Mouse (Mus musculus) hindbrain, embryonic 12.5 days (tissue): Measurements from ENCODE around the gene Prom1. TPM values are rescaled to one million over a fixed set of nuclear protein-coding genes. Genes with fewer than 3 reads are reported as not detected.

Source experiments
- ATAC-seq: fragments of 200-750 bp; cut with Nextera tagmentation; 2 replicates; pipeline ENCODE4 v1.8.0; 2017; ENCODE audit warnings: moderate TSS enrichment; ENCODE audit not compliant: low FRiP score
- H3K27ac ChIP-seq: fragments of 300-500 bp; sonication (generic); 2 replicates; pipeline ENCODE4 v1.5.1; 2016; ENCODE audit warnings: mild to moderate bottlenecking
- H3K27me3 ChIP-seq: fragments of 300-500 bp; sonication (generic); 2 replicates; pipeline ENCODE4 v1.6.1; 2016; ENCODE audit warnings: mild to moderate bottlenecking
- H3K36me3 ChIP-seq: fragments of 300-500 bp; sonication (generic); 2 replicates; pipeline ENCODE4 v1.6.1; 2016; ENCODE audit warnings: mild to moderate bottlenecking
- H3K4me1 ChIP-seq: fragments of 300-500 bp; sonication (generic); 2 replicates; pipeline ENCODE4 v1.6.1; 2016
- H3K4me2 ChIP-seq: fragments of 300-500 bp; sonication (generic); replicated peaks from 2 replicates; pipeline ENCODE4 v1.6.1; 2016; ENCODE audit warnings: mild to moderate bottlenecking
- H3K4me3 ChIP-seq: fragments of 300-500 bp; sonication (generic); 2 replicates; pipeline ENCODE4 v1.5.1; 2016; ENCODE audit warnings: mild to moderate bottlenecking
- H3K9ac ChIP-seq: fragments of 300-500 bp; sonication (generic); 2 replicates; pipeline ENCODE4 v1.6.1; 2016; ENCODE audit warnings: mild to moderate bottlenecking, moderate library complexity
- H3K9me3 ChIP-seq: fragments of 300-500 bp; sonication (generic); replicated peaks from 2 replicates; pipeline ENCODE4 v1.6.1; 2016; ENCODE audit warnings: mild to moderate bottlenecking
- WGBS: fragments of 180-500 bp; shearing (Covaris S2); methylation state at CpG from one replicate; pipeline ENCODE4 v1.1.7; 2016; 5-methylcytosine and 5-hydroxymethylcytosine counted together
- polyA plus RNA-seq: library from polyadenylated mRNA; unstranded; fragments of >200 nt; fragmentation: Nextera tagmentation; extraction: Ambion mirVana; gene quantifications from 2 replicates; pipeline ENCODE4 v1.2.1, GENCODE M21; 2016

Prom1 gene
- polyA plus RNA-seq, 1 experiment from 2014 or later, result 95.5 TPM

GRCm38 (mm10) chr5:44104120-44104519 is 2.3 kb upstream of the Prom1 start:
- 60% methylated on average over 2 of the region's 2 CpGs for WGBS
- Histone ChIP-seq H3K27ac (no peak overlapping the region), H3K9ac (no peak overlapping the region), H3K27me3 (no peaks in the 10 kb centered on the region), H3K4me3 (no peak overlapping the region), H3K36me3 (no peaks in the 10 kb centered on the region), H3K4me2 (no peak overlapping the region), H3K4me1 (peaks cover 20% of the 10 kb centered on the region), H3K9me3 (no peaks in the 10 kb centered on the region; the same call in 1 of the 2 replicates)
- ATAC-seq, result no peak

- WGBS, result 94% methylated on average over 7 of the region's 7 CpGs
- H3K9ac ChIP-seq, result no peak overlapping the region
- no peak overlapping the region for H3K27ac ChIP-seq
- ATAC-seq, result no peak
- H3K36me3 ChIP-seq, result no peaks in the 10 kb centered on the region
- no peak overlapping the region for H3K4me2 ChIP-seq
- peaks cover 21% of the 10 kb centered on the region for H3K4me1 ChIP-seq
- H3K27me3 ChIP-seq, result no peaks in the 10 kb centered on the region
- H3K4me3 ChIP-seq, result no peak overlapping the region
- no peaks in the 10 kb centered on the region; the same call in 1 of the 2 replicates for H3K9me3 ChIP-seq
Observed at GRCm38 (mm10) chr5:44103121-44103520, 1.3 kb upstream of the Prom1 start.

GRCm38 (mm10) chr5:44100544-44101230 is 1.1 kb downstream of the Prom1 start:
- H3K9me3 ChIP-seq, result no peaks in the 10 kb centered on the region
- peak overlapping the region; percentile 67 for H3K4me3 ChIP-seq
- ATAC-seq, result peak; percentile 83
- peak overlapping the region; percentile 89 for H3K27ac ChIP-seq
- peak overlapping the region; percentile 84 for H3K9ac ChIP-seq
- no peaks in the 10 kb centered on the region for H3K36me3 ChIP-seq
- WGBS, result under 1% methylated on average over 43 of the region's 43 CpGs
- no peaks in the 10 kb centered on the region for H3K27me3 ChIP-seq
- H3K4me1 ChIP-seq, result peaks cover 21% of the 10 kb centered on the region
- peak overlapping the region; percentile 94 for H3K4me2 ChIP-seq

GRCm38 (mm10) chr5:44100187-44100543 is 1.7 kb downstream of the Prom1 start:
- WGBS, result 4% methylated on average over 12 of the region's 12 CpGs
- peak overlapping the region; percentile 89 for H3K27ac ChIP-seq
- no peaks in the 10 kb centered on the region for H3K27me3 ChIP-seq
- peak; percentile 21 for ATAC-seq
- H3K4me2 ChIP-seq, result peak overlapping the region; percentile 94
- peak overlapping the region; percentile 84 for H3K9ac ChIP-seq
- H3K4me1 ChIP-seq, result peaks cover 21% of the 10 kb centered on the region
- no peaks in the 10 kb centered on the region for H3K9me3 ChIP-seq
- peak overlapping the region; percentile 67 for H3K4me3 ChIP-seq
- H3K36me3 ChIP-seq, result no peaks in the 10 kb centered on the region

DNA sequence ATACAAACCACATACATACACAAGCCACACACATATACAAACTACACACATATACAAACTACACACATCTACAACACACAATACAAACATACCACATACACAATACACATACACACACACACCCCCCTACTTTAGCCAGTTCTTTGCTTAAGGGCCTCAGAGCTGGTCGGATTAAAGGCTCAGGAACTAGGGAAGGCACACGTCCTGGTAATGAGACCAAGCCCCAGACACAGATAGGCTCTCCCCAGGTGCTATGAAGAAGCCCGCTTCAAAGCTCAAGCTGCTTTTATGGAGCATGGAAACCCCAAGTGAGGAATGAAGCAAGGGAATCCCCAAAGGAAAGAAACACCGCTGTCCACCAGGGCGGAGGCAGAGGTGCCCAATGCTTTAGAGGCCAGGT is 4.8 kb downstream of the Prom1 start:
- peaks cover 16% of the 10 kb centered on the region for H3K4me1 ChIP-seq

DNA sequence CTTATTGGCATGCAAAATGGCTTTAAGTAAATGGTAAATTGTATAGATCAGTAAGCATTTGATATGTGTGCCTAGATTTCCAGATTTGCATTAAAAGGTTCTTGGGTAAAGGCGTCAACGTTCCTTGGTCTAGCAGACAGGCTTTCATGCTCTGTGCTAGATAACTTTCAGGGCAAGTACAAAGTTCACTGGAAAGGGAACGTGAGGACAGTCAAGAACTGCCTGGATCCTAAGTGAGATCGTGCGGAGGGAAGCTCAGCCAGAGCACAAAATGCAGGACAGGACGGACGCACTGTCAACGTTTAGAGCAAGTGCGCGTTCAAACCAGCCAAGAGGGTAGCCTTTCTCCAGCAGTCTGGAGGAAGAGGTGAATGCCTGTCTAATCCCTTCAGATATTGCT is 5.7 kb downstream of the Prom1 start:
- 93% methylated on average over 10 of the region's 10 CpGs for WGBS
- Histone ChIP-seq H3K27me3 (no peaks in the 10 kb centered on the region), H3K4me1 (peaks cover 10% of the 10 kb centered on the region), H3K36me3 (peaks cover 31% of the 10 kb centered on the region), H3K4me2 (no peak overlapping the region), H3K9ac (no peak overlapping the region), H3K9me3 (no peaks in the 10 kb centered on the region), H3K27ac (no peak overlapping the region), H3K4me3 (no peak overlapping the region)
- no peak for ATAC-seq

More for the DNA sequence above, 4.8 kb downstream of the Prom1 start:
- ATAC-seq, result no peak
- Histone ChIP-seq H3K27ac (no peak overlapping the region), H3K4me3 (no peak overlapping the region), H3K9ac (no peak overlapping the region), H3K4me2 (no peak overlapping the region), H3K36me3 (peaks cover 25% of the 10 kb centered on the region), H3K27me3 (no peaks in the 10 kb centered on the region), H3K9me3 (no peaks in the 10 kb centered on the region)
- 79% methylated on average over 5 of the region's 5 CpGs for WGBS

DNA sequence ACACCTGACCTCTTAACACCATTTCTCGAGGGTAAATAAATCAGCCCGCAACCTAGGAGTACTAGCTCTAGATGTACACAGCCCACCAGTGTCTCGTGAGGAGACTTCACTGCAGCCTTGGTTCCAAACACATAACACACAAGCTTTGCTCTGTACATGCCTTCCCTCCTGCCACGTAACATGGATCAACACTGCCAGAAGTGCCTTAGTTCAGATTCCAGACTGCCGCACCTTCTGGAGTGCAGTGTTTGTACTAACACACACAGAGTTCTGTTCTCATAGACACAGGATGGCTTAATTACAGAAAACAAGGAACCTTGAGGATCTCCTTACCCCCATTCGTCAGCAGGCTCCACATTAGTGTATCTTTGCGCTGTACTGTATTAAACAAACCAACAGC is 6.1 kb downstream of the Prom1 start:
- Histone ChIP-seq H3K27ac (no peak overlapping the region), H3K4me1 (peaks cover 10% of the 10 kb centered on the region), H3K27me3 (no peaks in the 10 kb centered on the region), H3K4me3 (no peak overlapping the region), H3K9ac (no peak overlapping the region), H3K36me3 (peaks cover 34% of the 10 kb centered on the region), H3K4me2 (no peak overlapping the region), H3K9me3 (no peaks in the 10 kb centered on the region)
- 86% methylated on average over 7 of the region's 7 CpGs for WGBS
- ATAC-seq, result no peak

- Histone ChIP-seq H3K27me3 (no peaks in the 10 kb centered on the region), H3K27ac (peak overlapping the region; percentile 30; the same call in 1 of the 2 replicates), H3K4me2 (no peak overlapping the region), H3K9me3 (no peaks in the 10 kb centered on the region), H3K9ac (no peak overlapping the region), H3K36me3 (peaks cover 30% of the 10 kb centered on the region), H3K4me1 (0 out of 2 replicates have a peak, but pooled peaks cover 5% of the 10 kb centered on the region), H3K4me3 (no peak overlapping the region)
- 65% methylated on average over 5 of the region's 5 CpGs for WGBS
- no peak for ATAC-seq
Observed at GRCm38 (mm10) chr5:44087034-44087433, 14.8 kb downstream of the Prom1 start.

- ATAC-seq, result no peak
- 91% methylated on average over 7 of the region's 7 CpGs for WGBS
- H3K36me3 ChIP-seq, result peaks cover 21% of the 10 kb centered on the region
- no peak overlapping the region for H3K4me3 ChIP-seq
- no peak overlapping the region for H3K9ac ChIP-seq
- H3K9me3 ChIP-seq, result no peaks in the 10 kb centered on the region
- H3K4me2 ChIP-seq, result no peak overlapping the region
- 0 out of 2 replicates have a peak, but pooled peaks cover 5% of the 10 kb centered on the region for H3K4me1 ChIP-seq
- no peaks in the 10 kb centered on the region for H3K27me3 ChIP-seq
- no peak overlapping the region for H3K27ac ChIP-seq
Observed at GRCm38 (mm10) chr5:44085871-44086270, 16.0 kb downstream of the Prom1 start.

DNA sequence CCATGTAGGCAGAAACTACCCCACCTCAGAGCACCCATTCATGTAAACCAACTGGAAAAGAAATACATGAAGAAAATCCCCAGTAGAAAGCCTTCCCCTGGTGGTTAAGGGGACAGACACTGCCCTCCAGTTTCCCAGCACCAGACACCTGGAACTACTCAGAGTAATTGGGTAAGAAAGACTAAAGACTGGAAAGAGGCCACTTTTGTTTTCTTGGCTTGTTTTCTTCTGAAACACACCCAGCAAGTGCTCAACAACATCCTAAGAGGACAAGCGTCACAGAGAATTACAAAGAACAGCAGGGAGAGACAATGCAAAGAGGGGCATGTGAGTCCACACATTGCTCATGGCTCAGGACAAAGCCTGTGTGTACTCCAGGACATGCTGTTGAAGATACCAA is 20.7 kb downstream of the Prom1 start:
- Histone ChIP-seq H3K27ac (no peak overlapping the region), H3K4me2 (no peak overlapping the region), H3K9me3 (no peaks in the 10 kb centered on the region), H3K9ac (no peak overlapping the region), H3K4me1 (no peaks in the 10 kb centered on the region), H3K36me3 (peaks cover 14% of the 10 kb centered on the region; the same call in 1 of the 2 replicates), H3K27me3 (no peaks in the 10 kb centered on the region), H3K4me3 (no peak overlapping the region)
- WGBS, result 63% methylated on average over 1 of the region's 1 CpGs
- ATAC-seq, result no peak

- no peak overlapping the region for H3K27ac ChIP-seq
- no peak overlapping the region for H3K4me3 ChIP-seq
- peaks cover 10% of the 10 kb centered on the region; the same call in 1 of the 2 replicates for H3K36me3 ChIP-seq
- WGBS, result 76% methylated on average over 8 of the region's 8 CpGs
- H3K27me3 ChIP-seq, result no peaks in the 10 kb centered on the region
- ATAC-seq, result no peak
- H3K9ac ChIP-seq, result no peak overlapping the region
- H3K4me1 ChIP-seq, result no peaks in the 10 kb centered on the region
- no peaks in the 10 kb centered on the region for H3K9me3 ChIP-seq
- no peak overlapping the region for H3K4me2 ChIP-seq
Observed at GRCm38 (mm10) chr5:44080276-44081054, 21.4 kb downstream of the Prom1 start.

GRCm38 (mm10) chr5:44075432-44075831 is 26.4 kb downstream of the Prom1 start:
- ATAC-seq, result no peak
- Histone ChIP-seq H3K27me3 (no peaks in the 10 kb centered on the region), H3K9ac (no peak overlapping the region), H3K36me3 (peaks cover 2% of the 10 kb centered on the region; the same call in 1 of the 2 replicates), H3K4me3 (no peak overlapping the region), H3K4me1 (no peaks in the 10 kb centered on the region), H3K4me2 (no peak overlapping the region), H3K27ac (no peak overlapping the region), H3K9me3 (no peaks in the 10 kb centered on the region)
- WGBS, result 100% methylated on average over 1 of the region's 1 CpGs
